Mouse (Mus musculus): ENCODE measurements around the gene Taar8c. TPM values are rescaled to one million over a fixed set of nuclear protein-coding genes. Genes with fewer than 3 reads are reported as not detected.
"Not testable (repeated sequence)": the region's sequence is repeated elsewhere in the genome, so short reads cannot be mapped to it uniquely, and the experiment has no call there.

The Taar8c gene
- polyA plus RNA-seq, 1 experiment, result not detected

- DNase-seq (ENCODE audit: low spot score), result not testable (repeated sequence)
Observed at GRCm38 (mm10) chr10:24074751-24075150, 27.0 kb downstream of the Taar8c start.

DNA sequence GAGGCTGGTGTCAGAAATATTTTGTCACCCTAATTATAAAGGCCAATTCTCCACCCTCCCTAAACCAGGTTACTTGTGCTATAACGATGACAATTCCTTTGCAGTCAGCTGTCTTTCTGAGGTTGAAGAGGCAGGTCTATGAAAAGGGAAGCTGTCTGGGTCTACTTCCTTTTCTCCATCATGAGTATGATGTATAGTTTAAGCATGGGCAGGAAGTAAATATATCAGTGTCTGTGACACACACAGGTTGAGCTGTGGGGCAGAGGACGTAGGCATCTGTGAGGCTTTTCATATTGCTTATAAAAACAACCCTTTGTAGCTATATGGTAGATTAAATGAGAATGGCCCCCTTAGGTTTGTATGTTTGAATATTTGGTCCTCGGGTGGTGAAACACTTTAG lies 42.7 kb downstream of the Taar8c start:
- no peak for DNase-seq (ENCODE audit: low spot score)

- no peak for DNase-seq (ENCODE audit: low spot score)
Observed at GRCm38 (mm10) chr10:24052039-24052438, 49.7 kb downstream of the Taar8c start.

Other genes starting within 250 kb of the Taar8c start
- 1.7 and 2.0 TPM in 2 replicates for gene Vnn1, start 207.2 kb downstream of the Taar8c start, polyA plus RNA-seq (2012; rRNA removed)
- gene Taar1, start 181.6 kb downstream of the Taar8c start, polyA plus RNA-seq (2012; rRNA removed), result not detected in 2 replicates
- gene Taar2, start 163.3 kb downstream of the Taar8c start, polyA plus RNA-seq (2012; rRNA removed), result not detected in 2 replicates
- gene Taar3, start 152.4 kb downstream of the Taar8c start, polyA plus RNA-seq (2012; rRNA removed), result not detected in 2 replicates
- not detected in 2 replicates for gene Taar4, start 141.4 kb downstream of the Taar8c start, polyA plus RNA-seq (2012; rRNA removed)
- gene Taar5, start 131.2 kb downstream of the Taar8c start, polyA plus RNA-seq (2012; rRNA removed), result not detected in 2 replicates
- gene Taar6, start 116.3 kb downstream of the Taar8c start, polyA plus RNA-seq (2012; rRNA removed), result not detected in 2 replicates
- not detected in 2 replicates for gene Taar7a, start 108.4 kb downstream of the Taar8c start, polyA plus RNA-seq (2012; rRNA removed)
- not detected in 2 replicates for gene Taar7b, start 102.0 kb downstream of the Taar8c start, polyA plus RNA-seq (2012; rRNA removed)
- gene Taar7d, start 74.7 kb downstream of the Taar8c start, polyA plus RNA-seq (2012; rRNA removed), result not detected in 2 replicates
- not detected in 2 replicates for gene Taar7e, start 64.3 kb downstream of the Taar8c start, polyA plus RNA-seq (2012; rRNA removed)
- gene Taar7f, start 52.4 kb downstream of the Taar8c start, polyA plus RNA-seq (2012; rRNA removed), result not detected in 2 replicates
- gene Taar8a, start 25.4 kb downstream of the Taar8c start, polyA plus RNA-seq (2012; rRNA removed), result not detected in 2 replicates
- gene Taar8b, start 9.6 kb downstream of the Taar8c start, polyA plus RNA-seq (2012; rRNA removed), result not detected in 2 replicates
- not detected in 2 replicates for gene Taar9, start 7.6 kb upstream of the Taar8c start, polyA plus RNA-seq (2012; rRNA removed)
- 95.0 and 124 TPM in 2 replicates for gene Stx7, start 47.4 kb upstream of the Taar8c start, polyA plus RNA-seq (2012; rRNA removed)
- gene Moxd1, start 121.6 kb upstream of the Taar8c start, polyA plus RNA-seq (2012; rRNA removed), result 12.8 and 14.9 TPM in 2 replicates